Mouse (Mus musculus) midbrain, embryonic 11.5 days (tissue): ENCODE results near the gene Mroh2a. TPM values are rescaled to one million over a fixed set of nuclear protein-coding genes. Genes with fewer than 3 reads are reported as not detected.

Source experiments
- ATAC-seq: fragments of 200-750 bp; cut with Nextera tagmentation; 2 replicates; pipeline ENCODE4 v1.8.0; 2017; ENCODE audit warnings: moderate TSS enrichment, moderate library complexity; ENCODE audit not compliant: low FRiP score
- DNase-seq: peaks from one replicate; pipeline ENCODE4 v3.0.0; 2015; ENCODE audit warnings: low spot score; ENCODE audit errors: missing footprints
- H3K27ac ChIP-seq: fragments of 300-500 bp; sonication (generic); 2 replicates; pipeline ENCODE4 v1.5.1; 2014; ENCODE audit warnings: low read depth, low read length
- H3K27me3 ChIP-seq: fragments of 300-500 bp; sonication (generic); 2 replicates; pipeline ENCODE4 v1.6.1; 2014; ENCODE audit warnings: mild to moderate bottlenecking, low read length, moderate library complexity, mixed read lengths; ENCODE audit not compliant: control insufficient read depth, insufficient read depth
- H3K36me3 ChIP-seq: fragments of 300-500 bp; sonication (generic); 2 replicates; pipeline ENCODE4 v1.6.1; 2014; ENCODE audit warnings: mild to moderate bottlenecking, low read length, moderate library complexity, mixed read lengths; ENCODE audit not compliant: control insufficient read depth, insufficient read depth
- H3K4me1 ChIP-seq: fragments of 300-500 bp; sonication (generic); 2 replicates; pipeline ENCODE4 v1.6.1; 2014; ENCODE audit warnings: low read length; ENCODE audit not compliant: control insufficient read depth, insufficient read depth
- H3K4me2 ChIP-seq: fragments of 300-500 bp; sonication (generic); 2 replicates; pipeline ENCODE4 v1.6.1; 2014; ENCODE audit warnings: mild to moderate bottlenecking, moderate library complexity
- H3K4me3 ChIP-seq: fragments of 300-500 bp; sonication (generic); 2 replicates; pipeline ENCODE4 v1.5.1; 2014; ENCODE audit warnings: low read depth, low read length
- H3K9ac ChIP-seq: fragments of 300-500 bp; sonication (generic); 2 replicates; pipeline ENCODE4 v1.6.1; 2014; ENCODE audit warnings: low read length
- H3K9me3 ChIP-seq: fragments of 300-500 bp; sonication (generic); 2 replicates; pipeline ENCODE4 v1.6.1; 2016; ENCODE audit warnings: low read length; ENCODE audit not compliant: control insufficient read depth
- WGBS: fragments of 180-500 bp; shearing (Covaris S2); extraction: QIAGEN DNeasy Blood & Tissue Kit; methylation state at CpG from one replicate; pipeline ENCODE4 v1.1.7; 2014; 5-methylcytosine and 5-hydroxymethylcytosine counted together
- polyA plus RNA-seq: library from polyadenylated mRNA; unstranded; fragments of >200 nt; fragmentation: Nextera tagmentation; extraction: Ambion mirVana; gene quantifications from 2 replicates; pipeline ENCODE4 v1.2.1, GENCODE M21; 2014

Mroh2a gene
- polyA plus RNA-seq, 1 experiment from 2014 or later = 1.7 TPM

- no peak overlapping the region for H3K27ac ChIP-seq
- no peaks in the 10 kb centered on the region for H3K27me3 ChIP-seq
- H3K9ac ChIP-seq = no peak overlapping the region
- 67% methylated on average over 7 of the region's 7 CpGs for WGBS
- peaks cover 97% of the 10 kb centered on the region for H3K9me3 ChIP-seq
- H3K4me3 ChIP-seq = no peak overlapping the region
- no peaks in the 10 kb centered on the region for H3K36me3 ChIP-seq
- H3K4me1 ChIP-seq = no peaks in the 10 kb centered on the region
- no peak for ATAC-seq
- DNase-seq = no peak
- no peak overlapping the region for H3K4me2 ChIP-seq
These were observed 5.2 kb downstream of the Mroh2a start for GRCm38 (mm10) chr1:88231803-88232499.

GRCm38 (mm10) chr1:88232664-88233380 is 6.0 kb downstream of the Mroh2a start:
- H3K9me3 ChIP-seq = peaks cover 97% of the 10 kb centered on the region
- ATAC-seq (no peak), DNase-seq (no peak)
- H3K27ac ChIP-seq = no peak overlapping the region
- no peak overlapping the region for H3K4me3 ChIP-seq
- H3K4me1 ChIP-seq = no peaks in the 10 kb centered on the region
- no peak overlapping the region for H3K4me2 ChIP-seq
- 55% methylated on average over 3 of the region's 3 CpGs for WGBS
- H3K9ac ChIP-seq = no peak overlapping the region
- H3K36me3 ChIP-seq = no peaks in the 10 kb centered on the region
- H3K27me3 ChIP-seq = no peaks in the 10 kb centered on the region

GRCm38 (mm10) chr1:88233421-88234247 is 6.8 kb downstream of the Mroh2a start:
- Histone ChIP-seq H3K27me3 (no peaks in the 10 kb centered on the region), H3K4me1 (no peaks in the 10 kb centered on the region), H3K27ac (no peak overlapping the region), H3K36me3 (no peaks in the 10 kb centered on the region), H3K9me3 (peaks cover 97% of the 10 kb centered on the region), H3K4me3 (no peak overlapping the region), H3K4me2 (no peak overlapping the region), H3K9ac (no peak overlapping the region)
- no peak for DNase-seq
- ATAC-seq = 0 out of 2 replicates have a peak, but pooled peaks have one; percentile 4
- WGBS = 69% methylated on average over 14 of the region's 14 CpGs

GRCm38 (mm10) chr1:88234248-88234610 is 7.4 kb downstream of the Mroh2a start:
- no peaks in the 10 kb centered on the region for H3K36me3 ChIP-seq
- ATAC-seq = no peak
- DNase-seq = no peak
- WGBS = 64% methylated on average over 4 of the region's 4 CpGs
- H3K4me1 ChIP-seq = no peaks in the 10 kb centered on the region
- H3K9ac ChIP-seq = no peak overlapping the region
- peaks cover 97% of the 10 kb centered on the region for H3K9me3 ChIP-seq
- no peak overlapping the region for H3K4me2 ChIP-seq
- H3K27ac ChIP-seq = no peak overlapping the region
- no peak overlapping the region for H3K4me3 ChIP-seq
- no peaks in the 10 kb centered on the region for H3K27me3 ChIP-seq

GRCm38 (mm10) chr1:88234646-88235045 is 7.9 kb downstream of the Mroh2a start:
- no peak overlapping the region for H3K4me2 ChIP-seq
- no peak for ATAC-seq
- H3K4me3 ChIP-seq = no peak overlapping the region

GRCm38 (mm10) chr1:88235046-88235893 is 8.5 kb downstream of the Mroh2a start:
- 64% methylated on average over 11 of the region's 11 CpGs for WGBS
- Histone ChIP-seq H3K4me1 (no peaks in the 10 kb centered on the region), H3K36me3 (no peaks in the 10 kb centered on the region), H3K9ac (no peak overlapping the region), H3K4me3 (no peak overlapping the region), H3K9me3 (peaks cover 97% of the 10 kb centered on the region), H3K27ac (no peak overlapping the region), H3K4me2 (no peak overlapping the region), H3K27me3 (no peaks in the 10 kb centered on the region)
- DNase-seq (no peak), ATAC-seq (peak; percentile 3; the same call in 1 of the 2 replicates)

More at GRCm38 (mm10) chr1:88234646-88235045, 7.9 kb downstream of the Mroh2a start:
- 38% methylated on average over 5 of the region's 5 CpGs for WGBS
- Histone ChIP-seq H3K27ac (no peak overlapping the region), H3K4me1 (no peaks in the 10 kb centered on the region), H3K9me3 (peaks cover 97% of the 10 kb centered on the region), H3K9ac (no peak overlapping the region), H3K36me3 (no peaks in the 10 kb centered on the region), H3K27me3 (no peaks in the 10 kb centered on the region)
- no peak for DNase-seq

GRCm38 (mm10) chr1:88235894-88236415 is 9.2 kb downstream of the Mroh2a start:
- Histone ChIP-seq H3K27me3 (no peaks in the 10 kb centered on the region), H3K36me3 (0 out of 2 replicates have a peak, but pooled peaks cover 2% of the 10 kb centered on the region), H3K4me3 (no peak overlapping the region), H3K9ac (no peak overlapping the region), H3K9me3 (peaks cover 97% of the 10 kb centered on the region), H3K4me1 (no peaks in the 10 kb centered on the region), H3K27ac (no peak overlapping the region), H3K4me2 (no peak overlapping the region)
- DNase-seq (no peak), ATAC-seq (no peak)
- 64% methylated on average over 4 of the region's 4 CpGs for WGBS

GRCm38 (mm10) chr1:88237311-88237710 is 10.5 kb downstream of the Mroh2a start:
- H3K4me3 ChIP-seq = no peak overlapping the region
- DNase-seq (no peak), ATAC-seq (no peak)
- H3K27me3 ChIP-seq = no peaks in the 10 kb centered on the region
- H3K9ac ChIP-seq = no peak overlapping the region
- H3K9me3 ChIP-seq = peaks cover 92% of the 10 kb centered on the region
- H3K27ac ChIP-seq = no peak overlapping the region
- H3K4me1 ChIP-seq = no peaks in the 10 kb centered on the region
- no peak overlapping the region for H3K4me2 ChIP-seq
- 80% methylated on average over 5 of the region's 5 CpGs for WGBS
- 0 out of 2 replicates have a peak, but pooled peaks cover 2% of the 10 kb centered on the region for H3K36me3 ChIP-seq
